Comparison of ENCODE assay signal across 1 mouse cellular context in the genomic region with DNA sequence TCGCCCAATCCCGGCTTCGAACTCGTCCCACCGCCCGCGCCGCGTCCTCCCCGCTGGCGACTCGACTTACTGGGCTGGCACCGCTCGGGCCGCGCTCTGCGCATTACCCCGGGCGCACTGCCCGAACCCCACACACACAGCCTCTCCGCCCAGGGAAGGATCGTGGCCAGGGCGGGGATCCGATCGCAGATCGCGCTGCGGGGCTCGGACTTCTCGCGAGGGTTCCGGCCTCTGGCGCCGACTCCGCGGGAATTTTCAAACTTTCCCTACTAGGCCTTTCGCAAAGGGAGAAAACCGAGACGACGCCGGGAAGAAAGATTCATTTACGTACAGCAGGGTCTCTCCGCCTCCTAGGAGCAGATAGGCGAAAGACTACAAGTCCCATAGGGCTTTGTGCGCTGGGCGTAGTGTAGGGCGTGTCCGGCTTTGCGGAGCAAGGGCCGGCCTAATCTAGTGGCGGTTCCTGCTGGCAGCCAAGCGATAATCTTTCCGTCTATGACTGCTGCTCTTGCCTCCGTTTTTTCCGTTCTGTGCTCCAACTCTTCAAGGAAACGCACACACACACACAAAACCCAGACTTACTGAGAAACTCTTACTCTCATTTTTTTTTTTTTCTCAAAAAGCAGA.
A peak's percentile ranks its signal among the peaks of the same experiment; 100 is the strongest.
TF ChIP-seq lines count a peak whose summit lies in the region.

TSS of gene Ahctf1 (minus strand) at position 168 of the 627 bp plus-strand sequence.

TF ChIP-seq in CH12.LX, 34 proteins besides CTCF, POLR2A, EP300 and RAD21 (continued from another document):
- TF ChIP-seq TBP (conservative IDR thresholded peaks at IDR 0.05; ENCODE audit: low read depth, low read length) (peak; percentile 86), JUND (conservative IDR thresholded peaks at IDR 0.05; ENCODE audit: low read depth, low read length) (0 out of 2 replicates have a peak, but pooled peaks have one; percentile 38), IRF4 (IDR thresholded peaks at IDR 0.05; ENCODE audit: low read depth, low read length) (peak; percentile 79), SMC3 (IDR thresholded peaks at IDR 0.05; ENCODE audit: low read depth, low read length) (0 out of 2 replicates have a peak, but pooled peaks have one; percentile 7), USF1 (IDR thresholded peaks at IDR 0.05; ENCODE audit: low read depth, low read length) (no peak), BHLHE40 (IDR thresholded peaks at IDR 0.05; ENCODE audit: low read depth, low read length) (peak; percentile 44; the same call in 1 of the 2 replicates), MYC (IDR thresholded peaks at IDR 0.05; ENCODE audit: low read depth, low read length) (peak; percentile 83), MAZ (IDR thresholded peaks at IDR 0.05; ENCODE audit: low read depth, low read length) (peak; percentile 58; the same call in 1 of the 2 replicates), TCF12 (IDR thresholded peaks at IDR 0.05; ENCODE audit: low read depth, low read length) (peak; percentile 78), POLR2AphosphoS2 (IDR thresholded peaks at IDR 0.05; ENCODE audit: low read depth, low read length) (peak; percentile 64; the same call in 1 of the 2 replicates), ZNF384 (IDR thresholded peaks at IDR 0.05; ENCODE audit: low read depth, low read length) (peak; percentile 69), E2F4 (IDR thresholded peaks at IDR 0.05; ENCODE audit: insufficient replicate concordance, low read depth, low read length) (peak; percentile 97), MAX (IDR thresholded peaks at IDR 0.05; ENCODE audit: low read length) (peak; percentile 81), ELF1 (IDR thresholded peaks at IDR 0.05; ENCODE audit: low read depth, low read length) (peak; percentile 89), NELFE (IDR thresholded peaks at IDR 0.05; ENCODE audit: low read depth, low read length) (peak; percentile 88), ETS1 (conservative IDR thresholded peaks at IDR 0.05; ENCODE audit: low read depth, low read length) (peak; percentile 48; the same call in 1 of the 2 replicates), SIN3A (IDR thresholded peaks at IDR 0.05; ENCODE audit: low read length) (peak; percentile 95), ZMIZ1 (IDR thresholded peaks at IDR 0.05; ENCODE audit: low read depth, low read length) (peak; percentile 82), HCFC1 (IDR thresholded peaks at IDR 0.05; ENCODE audit: low read depth, low read length) (peak; percentile 99), ZKSCAN1 (IDR thresholded peaks at IDR 0.05; ENCODE audit: borderline replicate concordance, low read depth, low read length) (no peak), PAX5 (IDR thresholded peaks at IDR 0.05; ENCODE audit: low read length) (no peak)
